Mouse (Mus musculus) layer of hippocampus, postnatal 10 days (tissue): ENCODE results near the gene Olfr692. TPM values are rescaled to one million over a fixed set of nuclear protein-coding genes. Genes with fewer than 3 reads are reported as not detected.

ENCODE experiments used
- DNase-seq, 2 experiments: peaks; one replicate each; pipeline ENCODE4 v3.0.0; 2021; ENCODE audit warnings: low spot score in 2 of 2
- total RNA-seq, 2 experiments: library from RNA; stranded (reverse); gene quantifications; 2 replicates each; pipeline ENCODE4 v1.2.3; 2021

Olfr692 gene
- total RNA-seq, 2 experiments from 2014 or later = not detected

DNA sequence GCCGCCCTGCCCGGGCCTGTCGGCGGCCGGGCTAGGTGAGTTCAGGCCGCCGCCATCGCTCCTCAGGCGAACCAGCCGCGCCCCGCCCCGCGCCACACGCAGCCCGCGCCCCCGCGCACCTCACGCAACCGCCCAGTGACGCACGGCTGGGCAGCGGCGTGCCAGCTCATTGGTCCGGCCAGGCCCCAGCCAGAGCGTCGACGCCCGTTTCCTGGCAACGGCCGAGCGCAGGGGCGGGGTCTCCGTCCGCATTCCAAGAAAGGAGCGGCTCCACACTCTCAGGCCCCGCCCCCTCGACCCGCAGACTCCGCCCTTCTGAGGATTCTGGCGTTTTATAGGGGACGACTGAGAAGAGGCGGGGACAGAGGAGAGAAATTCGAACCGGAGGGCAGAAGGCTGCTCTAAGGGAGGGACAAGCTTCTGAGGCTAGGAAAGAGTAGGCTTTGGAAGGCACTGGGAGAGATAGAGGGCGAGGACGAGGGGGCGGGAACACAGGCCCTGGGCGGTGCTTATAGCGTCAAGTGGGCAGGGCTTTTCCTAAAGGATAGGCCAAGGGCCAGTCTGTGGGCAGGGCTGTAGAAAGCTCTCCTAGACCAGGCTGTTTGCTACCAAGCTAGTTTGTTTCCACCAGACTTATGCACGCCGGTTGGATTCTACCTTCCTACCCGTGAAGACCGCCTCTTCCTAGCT, 32.0 kb downstream of the Olfr692 start, which contains the start of gene Fam160a2:
Fam160a2 (minus strand) TSS at position 120 of the 690 bp plus-strand sequence.
- peak; percentile 99 to 100 for DNase-seq

DNA sequence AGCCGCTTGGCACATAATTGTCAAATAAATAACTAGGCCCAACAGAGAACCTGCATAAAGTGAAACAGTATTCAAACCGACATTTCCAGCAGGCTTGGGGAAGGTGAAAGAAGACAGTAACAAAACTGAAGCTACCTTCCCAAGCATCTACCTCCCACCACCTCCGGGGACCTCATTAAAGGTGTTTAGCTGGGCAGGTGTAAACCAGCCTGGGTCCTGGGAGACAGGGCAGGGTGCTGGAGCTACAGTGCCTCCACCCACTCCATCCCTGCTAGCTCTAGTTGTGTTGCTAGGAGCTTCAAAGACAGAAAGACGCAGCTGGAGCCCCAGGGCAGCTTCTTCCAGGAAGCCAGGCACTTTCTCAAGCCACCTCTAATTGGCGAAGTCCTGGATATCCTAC, 36.2 kb downstream of the Olfr692 start, which contains the start of gene Cnga4:
Cnga4 (plus strand) TSS at position 301 of the 400 bp plus-strand sequence.
- DNase-seq = no peak

DNA sequence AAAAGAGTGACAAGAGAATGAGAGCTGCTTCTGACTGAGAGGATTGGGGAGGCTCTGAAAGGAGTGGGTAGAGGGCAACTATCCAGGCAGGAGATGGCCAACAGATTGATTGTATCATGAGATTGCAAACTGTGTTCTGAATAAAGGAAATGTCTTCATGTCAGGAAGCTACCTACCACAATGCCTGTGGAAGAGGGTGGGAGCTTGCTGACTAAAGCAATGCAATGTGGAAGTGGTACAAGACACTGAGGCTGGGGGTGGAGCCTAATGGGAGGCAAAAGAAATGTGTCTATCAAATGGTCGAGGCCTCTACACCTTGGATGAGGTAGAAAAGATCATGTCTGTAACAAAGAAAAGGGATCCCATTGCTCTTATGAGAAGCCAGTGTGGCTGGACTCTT, 38.3 kb downstream of the Olfr692 start:
- no peak for DNase-seq

DNA sequence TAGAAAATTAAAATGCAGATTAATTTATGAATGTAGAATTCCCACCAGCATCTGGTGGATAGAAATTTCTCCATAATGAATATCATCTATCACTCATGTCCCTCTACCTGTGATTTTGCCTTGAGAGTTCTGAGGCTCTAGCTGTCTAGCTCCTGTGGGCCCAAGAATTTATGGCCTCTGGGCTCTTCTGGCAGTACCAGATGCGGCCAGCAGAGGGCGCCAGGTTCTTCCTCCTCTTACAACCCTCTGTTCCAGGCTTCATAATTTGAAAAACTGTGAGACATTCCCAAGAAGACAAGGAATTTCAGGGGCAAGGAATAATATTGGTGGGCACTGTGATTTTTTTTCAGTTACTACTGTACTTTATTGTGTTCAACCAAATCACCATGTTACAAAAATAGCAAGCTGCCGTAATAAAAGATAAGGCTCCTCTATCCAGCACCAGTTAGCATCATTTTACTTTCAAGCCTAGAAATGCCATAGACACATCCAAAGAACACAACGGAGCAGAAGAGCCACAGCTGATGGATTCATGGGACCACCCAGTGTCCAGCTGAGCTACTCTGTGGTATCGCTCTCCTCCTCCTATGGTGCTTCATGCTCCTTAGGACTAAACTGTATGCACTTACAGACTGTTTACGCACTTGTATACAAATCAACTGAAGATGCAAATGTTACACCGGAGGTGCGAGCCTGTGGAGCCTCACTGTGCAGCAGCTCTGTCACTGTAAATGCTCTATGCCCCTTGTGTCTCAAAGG, 44.0 kb downstream of the Olfr692 start:
- peak; percentile 86 to 87 for DNase-seq

DNA sequence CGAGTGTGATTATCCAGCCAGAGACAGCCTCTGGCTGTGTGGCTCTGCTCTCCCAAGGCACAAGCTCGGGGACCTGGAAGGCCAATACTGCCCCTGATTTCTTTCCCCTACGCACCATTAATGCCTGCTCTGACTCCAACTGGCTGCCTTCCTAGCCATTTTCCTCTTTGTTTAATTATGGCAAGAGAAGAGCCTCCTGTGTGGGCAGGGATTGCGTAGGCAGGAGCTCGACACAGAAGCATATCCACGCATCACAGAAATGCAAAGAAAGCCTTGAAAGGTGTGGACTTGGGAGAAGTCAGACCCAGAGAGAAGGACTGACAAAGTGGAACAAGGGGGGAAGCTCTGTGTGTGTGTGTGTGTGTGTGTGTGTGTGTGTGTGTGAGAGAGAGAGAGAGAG, 46.4 kb downstream of the Olfr692 start:
- DNase-seq = no peak

DNA sequence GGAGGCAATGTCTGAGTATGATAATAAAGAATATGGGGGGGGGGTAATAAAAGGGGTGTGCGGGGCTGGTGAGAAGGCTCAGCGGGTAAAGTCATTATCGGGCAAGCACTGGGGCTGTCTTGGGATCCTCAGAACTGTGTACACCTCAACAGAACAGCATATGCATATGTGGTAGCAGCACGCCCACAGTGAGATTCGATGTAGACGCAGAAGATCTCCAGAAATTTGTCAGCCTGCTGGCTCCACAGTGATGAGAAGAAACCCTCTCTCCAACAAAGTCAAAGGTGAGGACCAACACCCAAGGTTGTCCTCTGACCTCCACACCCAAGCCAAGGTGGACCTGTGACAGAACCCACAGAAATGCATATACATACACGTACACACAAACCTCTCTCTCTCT, 48.5 kb downstream of the Olfr692 start:
- DNase-seq = no peak

DNA sequence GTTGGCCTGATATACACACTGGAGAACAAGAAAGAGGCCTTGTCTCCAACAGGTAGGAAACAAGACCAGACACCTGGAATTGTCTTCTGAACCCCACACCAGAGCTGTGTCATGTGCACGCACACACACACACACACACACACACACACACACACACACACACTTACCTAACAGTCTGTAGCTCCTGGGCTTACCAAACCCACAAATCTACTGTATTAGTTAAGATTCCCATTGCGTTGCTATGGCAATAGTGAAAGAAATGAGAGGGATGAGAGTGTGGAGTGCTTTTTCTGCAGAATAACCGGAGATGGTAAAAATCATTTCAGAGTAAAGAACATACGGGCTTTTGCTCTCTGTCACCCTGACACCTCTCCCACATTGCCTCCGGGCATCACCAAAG, 50.1 kb downstream of the Olfr692 start:
- DNase-seq = no peak

Other genes starting within 250 kb of the Olfr692 start
- not detected for gene Olfr683, start 221.2 kb upstream of the Olfr692 start, total RNA-seq
- not detected for gene Olfr684, start 204.6 kb upstream of the Olfr692 start, total RNA-seq
- gene Olfr685, start 182.2 kb upstream of the Olfr692 start, total RNA-seq = not detected
- not detected for gene Olfr686, start 160.7 kb upstream of the Olfr692 start, total RNA-seq
- gene Olfr688, start 80.1 kb upstream of the Olfr692 start, total RNA-seq = not detected
- not detected for gene Olfr689, start 57.1 kb upstream of the Olfr692 start, total RNA-seq
- gene Olfr690, start 34.1 kb upstream of the Olfr692 start, total RNA-seq = under 1 TPM; 0.80 to 0.85 TPM
- gene Olfr691, start 26.0 kb upstream of the Olfr692 start, total RNA-seq = under 1 TPM; 0.22 to 0.75 TPM
- gene Gm5901, start 6.8 kb downstream of the Olfr692 start, total RNA-seq = not detected
- gene Fam160a2, start 31.8 kb downstream of the Olfr692 start, total RNA-seq = 10 to 100 TPM; 57.9 to 61.3 TPM
- under 1 TPM; 0.33 to 0.69 TPM for gene Cnga4, start 36.3 kb downstream of the Olfr692 start, total RNA-seq
- 10 to 100 TPM; 13.2 to 14.5 TPM for gene Cckbr, start 57.5 kb downstream of the Olfr692 start, total RNA-seq
- gene Cavin3, start 114.1 kb downstream of the Olfr692 start, total RNA-seq = 10 to 100 TPM; 13.7 to 13.8 TPM
- gene Smpd1, start 186.1 kb downstream of the Olfr692 start, total RNA-seq = 10 to 100 TPM; 87.0 to 89.8 TPM
- 100 to 1,000 TPM; 350 to 357 TPM for gene Apbb1, start 213.4 kb downstream of the Olfr692 start, total RNA-seq
- not detected for gene Hpx, start 231.9 kb downstream of the Olfr692 start, total RNA-seq